Mouse (Mus musculus): ENCODE results near the gene Aup1. TPM values are rescaled to one million over a fixed set of nuclear protein-coding genes. Genes with fewer than 3 reads are reported as not detected.

Gene Aup1
- not detected in 2 replicates for polyA plus RNA-seq (2012; ENCODE audit: insufficient read depth, insufficient read length, low replicate concordance, missing spikeins)

- WGBS, result under 1% methylated on average over 64 of the region's 64 CpGs
- peak; percentile 64; the same call in 1 of the 2 replicates for TF ChIP-seq POLR2A (IDR thresholded peaks at IDR 0.05; ENCODE audit: insufficient read depth, low read depth, low read length)
- no peak for TF ChIP-seq CTCF (IDR thresholded peaks at IDR 0.05; ENCODE audit: insufficient read depth, low read depth, low read length)
- peaks cover 20% of the 10 kb centered on the region for H3K4me1 ChIP-seq (ENCODE audit: control insufficient read depth, insufficient read depth, low read length)
- peak within 1 kb of the TSS; percentile 82 for H3K4me3 ChIP-seq (ENCODE audit: insufficient read depth, low read depth, low read length)
- peak within 1 kb of the TSS; percentile 63 for H3K27ac ChIP-seq (ENCODE audit: insufficient read depth, low read depth, low read length)
These were observed at the start of gene Aup1 for GRCm38 (mm10) chr6:83054074-83054851. Gene Aup1, plus strand, starts transcription at chr6:83054521.

- WGBS, result 64% methylated on average over 7 of the region's 7 CpGs
- Histone ChIP-seq H3K27ac (ENCODE audit: insufficient read depth, low read depth, low read length) (no peak overlapping the region), H3K4me3 (ENCODE audit: insufficient read depth, low read depth, low read length) (no peak overlapping the region), H3K4me1 (ENCODE audit: control insufficient read depth, insufficient read depth, low read length) (no peaks in the 10 kb centered on the region)
- TF ChIP-seq CTCF (IDR thresholded peaks at IDR 0.05; ENCODE audit: insufficient read depth, low read depth, low read length) (no peak), POLR2A (IDR thresholded peaks at IDR 0.05; ENCODE audit: insufficient read depth, low read depth, low read length) (no peak)
These were observed 49.4 kb upstream of the Aup1 start for GRCm38 (mm10) chr6:83004872-83005271.

GRCm38 (mm10) chr6:83005444-83006011 lies 48.8 kb upstream of the Aup1 start:
- WGBS, result 86% methylated on average over 10 of the region's 10 CpGs
- TF ChIP-seq CTCF (IDR thresholded peaks at IDR 0.05; ENCODE audit: insufficient read depth, low read depth, low read length) (no peak), POLR2A (IDR thresholded peaks at IDR 0.05; ENCODE audit: insufficient read depth, low read depth, low read length) (no peak)
- Histone ChIP-seq H3K4me3 (ENCODE audit: insufficient read depth, low read depth, low read length) (no peak overlapping the region), H3K27ac (ENCODE audit: insufficient read depth, low read depth, low read length) (no peak overlapping the region), H3K4me1 (ENCODE audit: control insufficient read depth, insufficient read depth, low read length) (no peaks in the 10 kb centered on the region)

GRCm38 (mm10) chr6:83006114-83006513 lies 48.2 kb upstream of the Aup1 start:
- no peak overlapping the region for H3K4me3 ChIP-seq (ENCODE audit: insufficient read depth, low read depth, low read length)
- 85% methylated on average over 6 of the region's 6 CpGs for WGBS
- TF ChIP-seq POLR2A (IDR thresholded peaks at IDR 0.05; ENCODE audit: insufficient read depth, low read depth, low read length) (no peak), CTCF (IDR thresholded peaks at IDR 0.05; ENCODE audit: insufficient read depth, low read depth, low read length) (no peak)
- H3K4me1 ChIP-seq (ENCODE audit: control insufficient read depth, insufficient read depth, low read length), result no peaks in the 10 kb centered on the region
- no peak overlapping the region for H3K27ac ChIP-seq (ENCODE audit: insufficient read depth, low read depth, low read length)

GRCm38 (mm10) chr6:83008659-83009058 lies 45.7 kb upstream of the Aup1 start:
- Histone ChIP-seq H3K4me3 (ENCODE audit: insufficient read depth, low read depth, low read length) (no peak overlapping the region), H3K4me1 (ENCODE audit: control insufficient read depth, insufficient read depth, low read length) (no peaks in the 10 kb centered on the region), H3K27ac (ENCODE audit: insufficient read depth, low read depth, low read length) (no peak overlapping the region)
- WGBS, result 75% methylated on average over 3 of the region's 3 CpGs
- TF ChIP-seq POLR2A (IDR thresholded peaks at IDR 0.05; ENCODE audit: insufficient read depth, low read depth, low read length), result no peak

- Histone ChIP-seq H3K4me1 (ENCODE audit: control insufficient read depth, insufficient read depth, low read length) (no peaks in the 10 kb centered on the region), H3K4me3 (ENCODE audit: insufficient read depth, low read depth, low read length) (no peak overlapping the region), H3K27ac (ENCODE audit: insufficient read depth, low read depth, low read length) (no peak overlapping the region)
- 67% methylated on average over 7 of the region's 7 CpGs for WGBS
- TF ChIP-seq POLR2A (IDR thresholded peaks at IDR 0.05; ENCODE audit: insufficient read depth, low read depth, low read length), result no peak
- no peak for TF ChIP-seq CTCF (IDR thresholded peaks at IDR 0.05; ENCODE audit: insufficient read depth, low read depth, low read length)
These were observed 44.3 kb upstream of the Aup1 start for GRCm38 (mm10) chr6:83010010-83010409.

GRCm38 (mm10) chr6:83011255-83011654 lies 43.1 kb upstream of the Aup1 start:
- TF ChIP-seq CTCF (IDR thresholded peaks at IDR 0.05; ENCODE audit: insufficient read depth, low read depth, low read length), result no peak
- TF ChIP-seq POLR2A (IDR thresholded peaks at IDR 0.05; ENCODE audit: insufficient read depth, low read depth, low read length), result no peak
- 83% methylated on average over 7 of the region's 7 CpGs for WGBS

GRCm38 (mm10) chr6:83011756-83012155 lies 42.6 kb upstream of the Aup1 start:
- no peak overlapping the region for H3K4me3 ChIP-seq (ENCODE audit: insufficient read depth, low read depth, low read length)
- no peak overlapping the region for H3K27ac ChIP-seq (ENCODE audit: insufficient read depth, low read depth, low read length)
- WGBS, result 70% methylated on average over 6 of the region's 6 CpGs
- TF ChIP-seq CTCF (IDR thresholded peaks at IDR 0.05; ENCODE audit: insufficient read depth, low read depth, low read length) (no peak), POLR2A (IDR thresholded peaks at IDR 0.05; ENCODE audit: insufficient read depth, low read depth, low read length) (no peak)
- H3K4me1 ChIP-seq (ENCODE audit: control insufficient read depth, insufficient read depth, low read length), result no peaks in the 10 kb centered on the region

More at GRCm38 (mm10) chr6:83011255-83011654, 43.1 kb upstream of the Aup1 start:
- Histone ChIP-seq H3K27ac (ENCODE audit: insufficient read depth, low read depth, low read length) (no peak overlapping the region), H3K4me1 (ENCODE audit: control insufficient read depth, insufficient read depth, low read length) (no peaks in the 10 kb centered on the region), H3K4me3 (ENCODE audit: insufficient read depth, low read depth, low read length) (no peak overlapping the region)

GRCm38 (mm10) chr6:83013444-83013843 lies 40.9 kb upstream of the Aup1 start:
- Histone ChIP-seq H3K4me1 (ENCODE audit: control insufficient read depth, insufficient read depth, low read length) (no peaks in the 10 kb centered on the region), H3K4me3 (ENCODE audit: insufficient read depth, low read depth, low read length) (no peak overlapping the region), H3K27ac (ENCODE audit: insufficient read depth, low read depth, low read length) (no peak overlapping the region)
- no peak for TF ChIP-seq POLR2A (IDR thresholded peaks at IDR 0.05; ENCODE audit: insufficient read depth, low read depth, low read length)
- no peak for TF ChIP-seq CTCF (IDR thresholded peaks at IDR 0.05; ENCODE audit: insufficient read depth, low read depth, low read length)
- WGBS, result 79% methylated on average over 5 of the region's 5 CpGs

Measured in olfactory bulb, adult 2 months (tissue).